Mouse (Mus musculus) gastrocnemius, postnatal 25 days (tissue): Measurements from ENCODE around the gene Ecm2. TPM values are rescaled to one million over a fixed set of nuclear protein-coding genes. Genes with fewer than 3 reads are reported as not detected.

Experiments
- total RNA-seq, 2 experiments: library from RNA; stranded (reverse); gene quantifications; 1 replicate in 1 of 2; 2 replicates in 1 of 2; pipeline ENCODE4 v1.2.3; 2021

Gene Ecm2
- total RNA-seq, 2 experiments from 2014 or later: 9.6 to 10.9 TPM

Other genes starting within 250 kb of the Ecm2 start
- gene Fgd3, start 184.5 kb upstream of the Ecm2 start, total RNA-seq: under 1 TPM; 0.54 to 0.97 TPM
- 10 to 100 TPM; 19.9 to 23.1 TPM for gene Bicd2, start 163.2 kb upstream of the Ecm2 start, total RNA-seq
- 1 to 10 TPM; 5.1 to 6.0 TPM for gene Ippk, start 83.6 kb upstream of the Ecm2 start, total RNA-seq
- 1 to 10 TPM; 1.2 to 1.4 TPM for gene Tes3-ps, start 11.5 kb upstream of the Ecm2 start, total RNA-seq
- 10 to 100 TPM; 20.3 to 34.4 TPM for gene Aspn, start 39.6 kb downstream of the Ecm2 start, total RNA-seq
- 1 to 10 TPM; 2.4 to 2.7 TPM for gene Omd, start 77.7 kb downstream of the Ecm2 start, total RNA-seq
- 10 to 100 TPM; 33.9 to 37.0 TPM for gene Ogn, start 103.2 kb downstream of the Ecm2 start, total RNA-seq
- under 1 TPM; 0.78 to 0.92 TPM for gene Cenpp, start 148.0 kb downstream of the Ecm2 start, total RNA-seq
- gene Nol8, start 148.3 kb downstream of the Ecm2 start, total RNA-seq: 10 to 100 TPM in 1 of 2 experiments, 1 to 10 TPM in 1; 8.4 to 10.8 TPM
- gene Iars, start 177.3 kb downstream of the Ecm2 start, total RNA-seq: 10 to 100 TPM; 55.4 to 66.6 TPM